Mouse (Mus musculus) CH12.LX (cell line): Measurements from ENCODE around the gene Hist1h2bm.
A peak's percentile ranks its signal among the peaks of the same experiment; 100 is the strongest.
"Not testable (repeated sequence)": the region's sequence is repeated elsewhere in the genome, so short reads cannot be mapped to it uniquely, and the experiment has no call there.

Source experiments
- CTCF ChIP-seq, 2 experiments: IDR thresholded peaks in 1 of 2; conservative IDR thresholded peaks in 1 of 2; 2 replicates each; pipeline ENCODE4 v1.5.1; 2011 to 2012; ENCODE audit warnings: low read depth in 2 of 2, low read length in 2 of 2, improper control_type of control experiment in 1 of 2, inconsistent platforms in 1 of 2, mild to moderate bottlenecking in 1 of 2, moderate library complexity in 1 of 2
- EP300 ChIP-seq: IDR thresholded peaks from 2 replicates; pipeline ENCODE4 v1.6.1; 2011; ENCODE audit warnings: low read length, improper control_type of control experiment
- MXI1 ChIP-seq: IDR thresholded peaks from 2 replicates; pipeline ENCODE4 v1.6.1; 2011; ENCODE audit warnings: mild to moderate bottlenecking, low read depth, low read length, improper control_type of control experiment
- POLR2A ChIP-seq: IDR thresholded peaks from 2 replicates; pipeline ENCODE4 v1.6.1; 2011; ENCODE audit warnings: low read depth, mild to moderate bottlenecking, improper control_type of control experiment, low read length
- ZKSCAN1 ChIP-seq: IDR thresholded peaks from 2 replicates; pipeline ENCODE4 v1.6.1; 2012; ENCODE audit warnings: low read depth, inconsistent platforms, low read length, improper control_type of control experiment, borderline replicate concordance

- not testable (repeated sequence) for TF ChIP-seq MXI1; EP300; ZKSCAN1; CTCF (conservative IDR thresholded peaks at IDR 0.05 in 1 of 2, IDR thresholded peaks at IDR 0.05 in 1 of 2; ENCODE audit: low read depth in 2 of 2, low read length in 2 of 2)
- TF ChIP-seq POLR2A, result peak; percentile 87
Observed at GRCm38 (mm10) chr13:21754294-21755001, 32.6 kb downstream of the Hist1h2bm start.
